Mouse (Mus musculus) adrenal gland, postnatal 4 days (tissue): Measurements from ENCODE around the gene Podn. TPM values are rescaled to one million over a fixed set of nuclear protein-coding genes. Genes with fewer than 3 reads are reported as not detected.

Experiments used
- DNase-seq, 2 experiments: peaks; one replicate each; pipeline ENCODE4 v3.0.0; 2021 to 2022; ENCODE audit warnings: low spot score in 2 of 2, mixed read lengths in 2 of 2
- microRNA-seq: library from miRNA; unstranded; fragments of <30 nt; microRNA quantifications from one replicate; pipeline ENCODE4 v1.2.0, GENCODE M21; 2021
- total RNA-seq, 2 experiments: library from RNA; stranded (reverse); gene quantifications; 2 replicates each; pipeline ENCODE4 v1.2.3; 2021

Gene Podn
- total RNA-seq, 2 experiments from 2014 or later, result 6.2 to 8.5 TPM

- DNase-seq, result no peak
These were observed 125.1 kb downstream of the Podn start for GRCm38 (mm10) chr4:107971162-107971561.

GRCm38 (mm10) chr4:107969781-107970180 lies 126.5 kb downstream of the Podn start:
- no peak for DNase-seq

- DNase-seq, result no peak
These were observed 128.1 kb downstream of the Podn start, which contains the start of gene Slc1a7 for GRCm38 (mm10) chr4:107967966-107968682. Gene Slc1a7, plus strand, starts transcription at chr4:107968332.

- no peak for DNase-seq
These were observed 129.7 kb downstream of the Podn start for GRCm38 (mm10) chr4:107966416-107967109.

Small RNA genes lying within 50 kb of the gene (microRNA-seq; reads per million reads assigned to microRNA genes)
- gene Mir6397, result not detected

Other genes with a start within 250 kb of the Podn start
- 100 to 1,000 TPM; 108 to 111 TPM for gene Magoh, start 216.7 kb downstream of the Podn start, total RNA-seq
- 10 to 100 TPM; 76.9 to 89.9 TPM for gene 0610037L13Rik, start 206.6 kb downstream of the Podn start, total RNA-seq
- 100 to 1,000 TPM; 112 to 120 TPM for gene Cpt2, start 172.8 kb downstream of the Podn start, total RNA-seq
- gene Slc1a7, start 128.1 kb downstream of the Podn start, total RNA-seq, result under 1 TPM; 0.48 to 0.62 TPM
- gene Scp2, start 48.6 kb upstream of the Podn start, total RNA-seq, result 100 to 1,000 TPM; 170 to 225 TPM
- gene Echdc2, start 69.0 kb upstream of the Podn start, total RNA-seq, result 10 to 100 TPM; 35.2 to 36.3 TPM
- gene Zyg11a, start 121.6 kb upstream of the Podn start, total RNA-seq, result under 1 TPM; 0.25 to 0.34 TPM
- gene Zyg11b, start 204.7 kb upstream of the Podn start, total RNA-seq, result 10 to 100 TPM; 37.0 to 37.4 TPM
- gene Coa7, start 231.7 kb upstream of the Podn start, total RNA-seq, result 10 to 100 TPM; 58.6 to 59.5 TPM